Mouse (Mus musculus): ENCODE data around the gene Fkbp7. TPM values are rescaled to one million over a fixed set of nuclear protein-coding genes. Genes with fewer than 3 reads are reported as not detected.
A peak's percentile ranks its signal among the peaks of the same experiment; 100 is the strongest.

Fkbp7 gene
- polyA plus RNA-seq, 1 experiment from 2014 or later = 66.4 TPM

DNA sequence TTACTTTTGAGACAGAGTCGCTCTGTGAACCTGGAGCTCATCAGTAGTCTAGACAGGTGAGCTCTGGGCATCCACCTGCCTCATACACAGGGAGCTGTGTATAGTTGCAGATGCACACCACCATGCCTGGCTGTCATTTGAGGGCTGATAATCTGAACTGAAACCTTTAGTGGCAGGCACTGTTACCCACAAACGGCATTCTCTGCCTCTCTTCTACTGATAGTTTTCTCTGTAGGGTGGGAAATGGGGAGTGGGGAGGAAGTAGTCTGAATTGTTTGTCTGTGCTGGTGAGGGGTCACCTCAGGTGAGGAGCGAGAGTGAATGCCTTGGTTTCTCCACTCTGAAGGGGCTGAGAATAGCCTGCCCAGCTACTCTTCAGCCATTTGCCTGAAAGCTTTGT lies 14.7 kb upstream of the Fkbp7 start:
- no peak overlapping the region for H3K4me2 ChIP-seq
- no peaks in the 10 kb centered on the region for H3K27me3 ChIP-seq
- H3K4me1 ChIP-seq (replicated peaks) = no peaks in the 10 kb centered on the region
- no peaks in the 10 kb centered on the region for H3K9me3 ChIP-seq
- WGBS = 77% methylated on average over 3 of the region's 3 CpGs
- H3K36me3 ChIP-seq = peaks cover 89% of the 10 kb centered on the region
- no peak for ATAC-seq (ENCODE audit: insufficient number of reproducible peaks, insufficient read depth, low FRiP score, low TSS enrichment, low read depth)
- no peak overlapping the region for H3K27ac ChIP-seq
- H3K4me3 ChIP-seq (replicated peaks) = no peak overlapping the region
- H3K9ac ChIP-seq (replicated peaks) = no peak overlapping the region

DNA sequence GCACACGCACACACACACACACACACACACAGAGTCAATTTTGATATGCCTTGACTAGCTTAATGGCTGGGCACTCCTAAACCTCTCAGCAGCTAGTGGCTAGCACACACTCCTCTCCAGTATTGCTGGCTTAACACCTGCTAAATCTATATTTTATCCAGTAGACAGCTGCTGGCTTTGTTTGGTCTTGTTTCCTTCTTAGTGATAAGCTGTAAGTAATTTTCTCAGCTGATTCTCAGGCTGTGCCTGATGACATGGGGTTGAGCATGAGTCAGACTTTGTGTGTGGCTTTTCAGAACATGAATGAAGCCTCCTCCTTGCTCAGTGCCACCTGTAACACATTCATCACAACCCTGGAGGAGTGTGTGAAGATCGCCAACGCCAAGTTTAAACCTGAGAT lies 14.1 kb upstream of the Fkbp7 start:
- H3K4me3 ChIP-seq (replicated peaks) = no peak overlapping the region
- no peak overlapping the region for H3K9ac ChIP-seq (replicated peaks)
- no peaks in the 10 kb centered on the region for H3K27me3 ChIP-seq
- peak; percentile 68; the same call in 1 of the 2 replicates for ATAC-seq (ENCODE audit: insufficient number of reproducible peaks, insufficient read depth, low FRiP score, low TSS enrichment, low read depth)
- H3K4me1 ChIP-seq (replicated peaks) = no peaks in the 10 kb centered on the region
- no peak overlapping the region for H3K4me2 ChIP-seq
- 92% methylated on average over 3 of the region's 3 CpGs for WGBS
- no peak overlapping the region for H3K27ac ChIP-seq
- H3K9me3 ChIP-seq = no peaks in the 10 kb centered on the region
- peaks cover 89% of the 10 kb centered on the region for H3K36me3 ChIP-seq

DNA sequence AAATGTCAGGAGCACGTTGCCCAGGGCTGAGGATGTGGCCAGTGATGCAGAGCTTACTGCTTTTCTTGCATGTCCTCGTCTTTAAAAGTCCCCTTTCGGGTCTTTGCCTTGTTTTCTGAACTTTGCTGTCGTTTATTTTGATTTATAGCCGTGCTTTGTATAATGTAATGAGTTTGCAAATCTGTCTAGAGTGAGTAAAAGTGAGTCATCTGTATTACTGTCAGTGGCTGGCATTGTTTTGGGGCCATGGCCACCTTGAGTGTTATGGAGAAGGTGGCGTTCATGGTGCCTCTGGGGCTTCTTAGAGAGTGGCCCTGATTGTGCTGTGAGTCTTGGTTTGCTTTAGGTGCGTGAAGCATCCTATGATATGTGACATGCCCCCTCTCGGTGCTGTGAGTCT lies 9.4 kb upstream of the Fkbp7 start:
- 90% methylated on average over 8 of the region's 8 CpGs for WGBS
- Histone ChIP-seq H3K4me2 (no peak overlapping the region), H3K4me3 (replicated peaks) (no peak overlapping the region), H3K36me3 (peaks cover 64% of the 10 kb centered on the region), H3K4me1 (replicated peaks) (no peaks in the 10 kb centered on the region), H3K9ac (replicated peaks) (no peak overlapping the region), H3K27me3 (no peaks in the 10 kb centered on the region), H3K9me3 (no peaks in the 10 kb centered on the region), H3K27ac (no peak overlapping the region)
- ATAC-seq (ENCODE audit: insufficient number of reproducible peaks, insufficient read depth, low FRiP score, low TSS enrichment, low read depth) = no peak

GRCm38 (mm10) chr2:76676401-76677226 lies 3.7 kb upstream of the Fkbp7 start:
- Histone ChIP-seq H3K4me3 (replicated peaks) (peak overlapping the region; percentile 90), H3K27me3 (no peaks in the 10 kb centered on the region), H3K9me3 (no peaks in the 10 kb centered on the region), H3K4me2 (peak overlapping the region; percentile 69), H3K4me1 (replicated peaks) (peaks cover 16% of the 10 kb centered on the region), H3K27ac (no peak overlapping the region), H3K36me3 (peaks cover 11% of the 10 kb centered on the region; the same call in 1 of the 2 replicates), H3K9ac (replicated peaks) (peak overlapping the region; percentile 46; the same call in 1 of the 2 replicates)
- no peak for ATAC-seq (ENCODE audit: insufficient number of reproducible peaks, insufficient read depth, low FRiP score, low TSS enrichment, low read depth)
- 54% methylated on average over 13 of the region's 13 CpGs for WGBS

DNA sequence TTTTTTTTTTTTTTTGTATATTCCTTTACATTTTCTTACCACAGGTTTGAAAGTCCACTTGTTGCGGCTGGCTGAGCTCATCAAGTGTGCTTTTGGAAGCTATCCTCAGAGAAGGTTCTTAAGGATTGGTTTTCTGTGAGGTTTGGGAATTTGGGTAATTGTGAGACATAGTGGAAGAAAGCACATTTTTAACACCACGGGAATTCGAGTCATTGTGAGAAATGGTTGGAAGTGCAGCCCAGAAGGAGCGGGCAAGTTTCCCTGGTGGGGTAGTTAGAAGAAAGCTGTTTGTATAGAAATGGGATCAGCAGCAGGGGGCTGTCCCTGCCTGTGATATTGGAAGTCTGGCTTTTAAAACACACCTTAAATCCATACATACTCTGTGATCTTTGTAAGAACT lies 3.0 kb upstream of the Fkbp7 start:
- Histone ChIP-seq H3K27ac (no peak overlapping the region), H3K4me1 (replicated peaks) (peaks cover 20% of the 10 kb centered on the region), H3K36me3 (peaks cover 9% of the 10 kb centered on the region; the same call in 1 of the 2 replicates), H3K9me3 (no peaks in the 10 kb centered on the region), H3K9ac (replicated peaks) (peak overlapping the region; percentile 91), H3K4me3 (replicated peaks) (peak overlapping the region; percentile 90), H3K27me3 (no peaks in the 10 kb centered on the region), H3K4me2 (peak overlapping the region; percentile 69)
- ATAC-seq (ENCODE audit: insufficient number of reproducible peaks, insufficient read depth, low FRiP score, low TSS enrichment, low read depth) = no peak
- 9% methylated on average over 4 of the region's 4 CpGs for WGBS

DNA sequence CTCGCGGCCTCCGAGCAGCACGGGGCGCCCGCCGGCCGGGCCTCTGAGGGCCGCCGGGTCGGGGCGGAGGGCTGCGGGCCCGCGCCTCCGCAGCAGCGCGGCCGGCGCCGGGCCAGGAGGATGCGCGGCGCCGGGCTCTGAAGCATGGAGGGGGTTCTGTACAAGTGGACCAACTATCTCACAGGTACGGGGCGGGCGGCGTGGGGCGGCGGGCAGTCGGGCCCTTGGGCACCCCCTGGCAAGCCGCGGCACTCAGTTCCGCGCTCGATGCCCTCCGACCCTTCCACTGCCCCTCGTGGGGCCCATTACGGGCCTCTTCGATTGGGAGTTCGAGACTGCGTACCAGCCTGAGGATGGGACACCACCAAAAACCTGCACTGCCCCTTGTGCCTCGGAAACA lies 2.5 kb upstream of the Fkbp7 start:
- Histone ChIP-seq H3K4me1 (replicated peaks) (peaks cover 20% of the 10 kb centered on the region), H3K9me3 (no peaks in the 10 kb centered on the region), H3K4me2 (peak overlapping the region; percentile 69), H3K27ac (peak overlapping the region; percentile 78), H3K27me3 (no peaks in the 10 kb centered on the region), H3K4me3 (replicated peaks) (peak overlapping the region; percentile 90), H3K9ac (replicated peaks) (peak overlapping the region; percentile 91), H3K36me3 (peaks cover 5% of the 10 kb centered on the region; the same call in 1 of the 2 replicates)
- ATAC-seq (ENCODE audit: insufficient number of reproducible peaks, insufficient read depth, low FRiP score, low TSS enrichment, low read depth) = peak; percentile 16; the same call in 1 of the 2 replicates
- WGBS = under 1% methylated on average over 33 of the region's 44 CpGs

DNA sequence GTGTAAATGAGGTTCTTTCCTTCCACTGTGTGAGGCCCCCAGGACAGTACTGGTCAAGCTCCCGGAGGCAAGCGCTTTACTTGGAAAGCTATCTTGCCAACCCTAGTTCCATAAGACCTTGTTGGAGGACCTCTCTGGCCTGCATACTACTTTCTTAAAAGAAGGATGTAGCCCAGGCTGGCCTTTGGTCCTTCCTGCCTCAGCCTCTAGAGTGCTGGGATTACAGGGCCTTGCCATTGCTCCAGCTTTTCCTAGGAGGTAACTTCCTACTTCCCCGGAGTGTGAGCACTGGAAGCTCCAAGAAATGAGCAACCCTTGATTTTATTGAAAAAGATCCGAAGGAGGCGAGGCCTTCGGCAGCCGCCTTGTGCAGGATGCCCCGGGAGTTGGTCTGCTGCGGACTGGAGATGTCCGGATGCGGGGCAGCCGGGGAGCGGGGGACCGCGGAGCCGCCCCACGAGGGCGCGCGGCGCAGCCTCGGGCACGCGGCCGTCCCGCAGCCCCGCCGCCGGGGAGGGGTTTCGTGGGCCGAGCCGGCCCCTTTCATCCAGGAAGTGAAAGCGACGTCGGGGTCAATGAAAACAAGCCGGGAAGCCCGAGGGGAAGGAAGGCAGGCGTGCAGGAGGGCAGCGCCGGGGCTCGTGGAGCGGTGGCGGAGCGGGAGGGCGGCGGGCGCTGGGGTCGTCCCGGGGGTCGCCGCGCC lies 2.0 kb upstream of the Fkbp7 start, which contains the start of gene Plekha3:
Plekha3 (plus strand) TSS at position 557 of the 703 bp plus-strand sequence.
- Histone ChIP-seq H3K27ac (peak within 1 kb of the TSS; percentile 78), H3K4me3 (replicated peaks) (peak within 1 kb of the TSS; percentile 90), H3K9me3 (no peaks in the 10 kb centered on the region), H3K4me2 (peak within 1 kb of the TSS; percentile 69), H3K9ac (replicated peaks) (peak within 1 kb of the TSS; percentile 91), H3K27me3 (no peaks in the 10 kb centered on the region), H3K36me3 (no peaks in the 10 kb centered on the region), H3K4me1 (replicated peaks) (peaks cover 20% of the 10 kb centered on the region)
- ATAC-seq (ENCODE audit: insufficient number of reproducible peaks, insufficient read depth, low FRiP score, low TSS enrichment, low read depth) = peak; percentile 34; the same call in 1 of the 2 replicates
- 5% methylated on average over 47 of the region's 52 CpGs for WGBS

DNA sequence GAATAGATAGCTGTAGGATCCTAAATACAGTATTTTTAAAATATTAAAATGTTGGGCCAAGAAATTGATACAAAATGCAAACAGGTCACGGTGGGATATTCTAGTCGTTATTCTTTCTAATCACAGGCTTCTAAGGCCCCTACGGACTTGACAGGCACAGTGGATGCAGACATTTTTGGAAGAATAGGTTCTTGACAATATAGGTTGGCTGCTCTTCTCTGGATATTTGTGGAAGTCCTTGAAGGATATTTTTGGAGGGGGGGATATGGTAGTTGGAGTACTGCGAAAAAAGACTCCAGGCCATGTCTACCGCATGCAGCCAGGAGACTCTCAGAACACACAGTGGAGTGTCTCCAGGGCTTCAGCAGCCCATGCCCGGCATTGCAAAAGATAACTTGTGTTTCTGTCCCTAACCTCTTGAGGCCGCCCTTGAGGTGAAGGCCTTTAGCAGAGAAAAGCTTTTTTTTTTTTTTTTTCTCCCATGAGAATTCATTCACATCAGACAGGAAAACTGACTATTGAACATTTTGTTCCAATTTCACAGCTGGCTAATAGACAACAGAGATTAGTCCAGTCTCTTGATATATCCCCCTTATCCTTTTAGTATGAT lies 661 bp upstream of the Fkbp7 start:
- Histone ChIP-seq H3K27ac (peak overlapping the region; percentile 81), H3K9me3 (no peaks in the 10 kb centered on the region), H3K4me2 (peak overlapping the region; percentile 64), H3K4me1 (replicated peaks) (peaks cover 20% of the 10 kb centered on the region), H3K4me3 (replicated peaks) (peak overlapping the region; percentile 45), H3K27me3 (no peaks in the 10 kb centered on the region), H3K9ac (replicated peaks) (no peak overlapping the region), H3K36me3 (peaks cover 7% of the 10 kb centered on the region)
- no peak for ATAC-seq (ENCODE audit: insufficient number of reproducible peaks, insufficient read depth, low FRiP score, low TSS enrichment, low read depth)
- WGBS = 43% methylated on average over 7 of the region's 7 CpGs

DNA sequence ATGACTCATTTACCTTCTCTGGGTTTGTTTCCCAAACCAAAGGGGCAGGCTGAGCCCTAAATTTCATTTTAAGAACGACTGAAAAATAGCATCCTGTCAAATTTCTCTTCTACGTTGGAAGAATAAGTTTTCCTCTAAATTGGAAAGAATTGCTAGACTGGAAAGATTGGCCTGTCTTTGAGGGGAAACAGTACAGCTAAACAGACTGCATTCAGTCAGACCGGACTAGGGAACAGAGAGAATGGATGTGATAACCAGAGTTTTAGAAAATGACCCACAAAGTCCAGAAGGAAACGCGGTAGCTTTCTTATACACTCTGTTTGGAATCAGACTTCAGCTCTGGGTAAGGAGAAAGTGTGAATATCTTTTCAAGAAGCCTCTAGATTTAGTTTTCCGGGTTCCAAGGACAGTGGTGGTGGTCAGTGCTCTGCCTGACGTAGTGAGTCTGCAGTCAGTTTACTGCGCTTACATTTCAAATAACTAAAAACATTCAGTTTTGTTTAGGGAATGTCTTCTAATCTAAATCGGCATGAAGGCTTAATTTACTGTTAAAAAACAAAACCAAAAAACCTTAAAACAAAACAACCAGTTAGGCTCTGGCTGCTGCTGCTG lies 676 bp downstream of the Fkbp7 start:
- 29% methylated on average over 9 of the region's 9 CpGs for WGBS
- no peak for ATAC-seq (ENCODE audit: insufficient number of reproducible peaks, insufficient read depth, low FRiP score, low TSS enrichment, low read depth)
- H3K27ac ChIP-seq = peak overlapping the region; percentile 81

GRCm38 (mm10) chr2:76671641-76672040 lies 1.3 kb downstream of the Fkbp7 start:
- Histone ChIP-seq H3K27me3 (no peaks in the 10 kb centered on the region), H3K9ac (replicated peaks) (peak overlapping the region; percentile 58; the same call in 1 of the 2 replicates), H3K4me1 (replicated peaks) (peaks cover 16% of the 10 kb centered on the region), H3K4me3 (replicated peaks) (peak overlapping the region; percentile 45), H3K36me3 (peaks cover 16% of the 10 kb centered on the region), H3K9me3 (no peaks in the 10 kb centered on the region), H3K4me2 (peak overlapping the region; percentile 64), H3K27ac (no peak overlapping the region)
- WGBS = 88% methylated on average over 6 of the region's 6 CpGs
- no peak for ATAC-seq (ENCODE audit: insufficient number of reproducible peaks, insufficient read depth, low FRiP score, low TSS enrichment, low read depth)

More for the DNA sequence above, 676 bp downstream of the Fkbp7 start:
- peak overlapping the region; percentile 58 for H3K9ac ChIP-seq (replicated peaks)
- peaks cover 20% of the 10 kb centered on the region for H3K4me1 ChIP-seq (replicated peaks)
- H3K4me2 ChIP-seq = peak overlapping the region; percentile 64
- H3K27me3 ChIP-seq = no peaks in the 10 kb centered on the region
- H3K36me3 ChIP-seq = peaks cover 10% of the 10 kb centered on the region
- no peaks in the 10 kb centered on the region for H3K9me3 ChIP-seq
- H3K4me3 ChIP-seq (replicated peaks) = peak overlapping the region; percentile 45
